Mouse (Mus musculus): ENCODE results near the gene Klhl42. TPM values are rescaled to one million over a fixed set of nuclear protein-coding genes. Genes with fewer than 3 reads are reported as not detected.

Gene Klhl42
- polyA plus RNA-seq, 1 experiment from 2014 or later: 5.8 TPM

DNA sequence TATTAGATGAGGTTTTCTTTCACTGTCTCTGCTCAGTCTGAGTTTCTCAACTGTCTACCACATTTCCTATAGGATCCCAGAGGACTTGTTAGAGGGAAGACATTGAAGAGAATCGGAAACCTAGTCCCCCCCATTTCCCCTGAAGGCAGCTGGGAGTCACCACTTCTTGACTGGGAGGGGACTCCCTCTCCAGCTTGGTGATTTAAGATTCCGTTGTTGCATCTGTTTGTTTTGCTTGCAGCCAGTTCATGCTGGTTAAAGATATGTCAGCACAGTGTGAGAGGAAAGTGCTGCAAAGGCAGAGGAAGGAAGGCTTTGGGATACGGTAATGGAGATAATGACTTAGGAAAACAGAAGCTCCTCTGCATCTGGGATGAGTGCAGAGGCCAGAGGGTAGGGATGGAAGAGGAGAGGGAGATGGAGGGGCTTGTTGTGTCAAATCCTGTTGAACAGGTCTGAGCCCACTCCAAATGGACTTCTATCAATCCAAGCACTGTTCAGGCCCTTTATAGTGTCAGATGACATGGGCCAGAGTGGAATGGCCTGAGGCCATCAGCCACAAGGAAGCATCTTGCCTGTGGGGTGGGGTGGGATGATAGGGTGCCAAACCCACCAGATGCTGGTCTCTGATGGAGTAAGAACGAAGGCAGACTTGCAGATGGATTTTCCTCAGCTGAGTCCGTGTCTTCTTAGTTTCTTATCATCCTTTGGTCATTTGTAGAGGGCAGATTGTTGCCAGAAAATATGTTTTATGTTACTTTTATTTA is 70.8 kb downstream of the Klhl42 start:
- 78% methylated on average over 5 of the region's 5 CpGs for WGBS
- no peaks in the 10 kb centered on the region for H3K4me1 ChIP-seq (replicated peaks)
- no peaks in the 10 kb centered on the region for H3K36me3 ChIP-seq
- no peak overlapping the region for H3K4me2 ChIP-seq (replicated peaks)
- H3K9ac ChIP-seq (replicated peaks): no peak overlapping the region
- H3K27ac ChIP-seq: no peak overlapping the region
- no peak overlapping the region for H3K4me3 ChIP-seq (replicated peaks)
- no peaks in the 10 kb centered on the region for H3K27me3 ChIP-seq
- H3K9me3 ChIP-seq: no peaks in the 10 kb centered on the region; the same call in 1 of the 2 replicates
- no peak for ATAC-seq

Other genes starting within 250 kb of the Klhl42 start
- gene Smco2, start 241.3 kb upstream of the Klhl42 start, polyA plus RNA-seq (2015; fragmentation: Nextera tagmentation; extraction: Ambion mirVana): not detected in 2 replicates
- 14.2 and 15.3 TPM in 2 replicates for gene Ppfibp1, start 202.9 kb upstream of the Klhl42 start, polyA plus RNA-seq (2015; fragmentation: Nextera tagmentation; extraction: Ambion mirVana)
- 0.15 TPM in 1 of 2 replicates, not detected in the other for gene 1700034J05Rik, start 137.0 kb upstream of the Klhl42 start, polyA plus RNA-seq (2015; fragmentation: Nextera tagmentation; extraction: Ambion mirVana)
- 0.70 and 1.0 TPM in 2 replicates for gene Rep15, start 58.8 kb upstream of the Klhl42 start, polyA plus RNA-seq (2015; fragmentation: Nextera tagmentation; extraction: Ambion mirVana)
- gene Mrps35, start 48.6 kb upstream of the Klhl42 start, polyA plus RNA-seq (2015; fragmentation: Nextera tagmentation; extraction: Ambion mirVana): 74.7 and 89.0 TPM in 2 replicates
- 0.52 and 0.53 TPM in 2 replicates for gene Mansc4, start 4.3 kb upstream of the Klhl42 start, polyA plus RNA-seq (2015; fragmentation: Nextera tagmentation; extraction: Ambion mirVana)
- gene Pthlh, start 172.8 kb downstream of the Klhl42 start, polyA plus RNA-seq (2015; fragmentation: Nextera tagmentation; extraction: Ambion mirVana): 0.68 and 1.2 TPM in 2 replicates

All from midbrain, embryonic 13.5 days (tissue).